In genomic region chr11:51757023-51757422, GRCm38 (mm10) we compare ENCODE assay signal across 9 mouse cellular contexts. TPM values are rescaled to one million over a fixed set of nuclear protein-coding genes. Genes with fewer than 3 reads are reported as not detected.
DNase-seq lines count a peak whose midpoint lies in the region; ATAC-seq and TF ChIP-seq lines count a peak whose summit lies in the region.
"Had no signal": no experiment of that assay in that cellular context is flagged by ENCODE, and none has a peak within 500 bp of the region (broad histone marks: within the 10 kb centered on the region; RNA-seq: fewer than 3 reads in every experiment).

No protein-coding gene starts in this region.

- TF ChIP-seq CTCF in E14TG2a.4 (conservative IDR thresholded peaks at IDR 0.05; ENCODE audit: low read length) = no peak
- no peak for TF ChIP-seq CTCF in liver, embryonic 14.5 days (IDR thresholded peaks at IDR 0.05; ENCODE audit: low read depth)

- no peak for ATAC-seq in heart, embryonic 12.5 days (ENCODE audit: insufficient number of reproducible peaks, low FRiP score)
- no peak for ATAC-seq in forebrain, embryonic 12.5 days (ENCODE audit: low FRiP score)
- ATAC-seq in liver, embryonic 14.5 days (ENCODE audit: insufficient read depth) = no peak

- H3K4me2 ChIP-seq in heart, embryonic 12.5 days = peak overlapping the region; percentile 80
- H3K4me2 ChIP-seq in forebrain, embryonic 12.5 days = peak overlapping the region; percentile 81
- H3K4me2 ChIP-seq in liver, embryonic 14.5 days (ENCODE audit: low read depth) = peak overlapping the region; percentile 77

- TF ChIP-seq EP300 in liver, embryonic 14.5 days (IDR thresholded peaks at IDR 0.05; ENCODE audit: low read depth) = no peak

- H3K9ac ChIP-seq in heart, embryonic 12.5 days = peak overlapping the region; percentile 93
- H3K9ac ChIP-seq in forebrain, embryonic 12.5 days = peak overlapping the region; percentile 95; the same call in 1 of the 2 replicates
- peak overlapping the region; percentile 59 for H3K9ac ChIP-seq in liver, embryonic 14.5 days (replicated peaks)

- WGBS in heart, embryonic 12.5 days = 80% methylated on average over 11 of the region's 11 CpGs
- WGBS in forebrain, embryonic 12.5 days = 80% methylated on average over 11 of the region's 11 CpGs
- 62% methylated on average over 11 of the region's 11 CpGs for WGBS in liver, embryonic 14.5 days (ENCODE audit: insufficient replicate concordance)

- no peaks in the 10 kb centered on the region for H3K9me3 ChIP-seq in heart, embryonic 12.5 days (replicated peaks)
- no peaks in the 10 kb centered on the region for H3K9me3 ChIP-seq in E14TG2a.4 (ENCODE audit: low read length)
- H3K9me3 ChIP-seq in forebrain, embryonic 12.5 days = no peaks in the 10 kb centered on the region
- H3K9me3 ChIP-seq in liver, embryonic 14.5 days (ENCODE audit: control insufficient read depth, low read length) = no peaks in the 10 kb centered on the region

- intact Hi-C loops in heart, postnatal 14 days (cut with DNase I) = no loop called here
- intact Hi-C loops in left cerebral cortex, postnatal 10 days (cut with DNase I) = no loop called here

- 0 out of 2 replicates have a peak, but pooled peaks cover 4% of the 10 kb centered on the region for H3K27me3 ChIP-seq in heart, embryonic 12.5 days (replicated peaks)
- H3K27me3 ChIP-seq in E14TG2a.4 (ENCODE audit: insufficient read depth, low read length) = no peaks in the 10 kb centered on the region; the same call in 1 of the 2 replicates
- H3K27me3 ChIP-seq in forebrain, embryonic 12.5 days = peaks cover 10% of the 10 kb centered on the region; the same call in 1 of the 2 replicates
- H3K27me3 ChIP-seq in liver, embryonic 14.5 days (ENCODE audit: control insufficient read depth, insufficient read depth, low read length) = no peaks in the 10 kb centered on the region
- H3K27me3 ChIP-seq: Patski had no signal

- DNase-seq in heart, postnatal 14 days = no peak
- DNase-seq in liver, embryonic 14.5 days (ENCODE audit: low read depth in 3 of 3, low spot score in 3 of 3) = no peak
- no peak for DNase-seq in right cerebral cortex, postnatal 14 days
- no peak for DNase-seq in T-cell, adult 2 months (ENCODE audit: low spot score)
- DNase-seq in left cerebral cortex, postnatal 10 days (ENCODE audit: extremely low spot score in 1 of 2, low spot score in 2 of 2) = no peak

- H3K27ac ChIP-seq in heart, embryonic 12.5 days (ENCODE audit: poor library complexity, severe bottlenecking) = no peak overlapping the region; the same call in 1 of the 2 replicates
- no peak overlapping the region for H3K27ac ChIP-seq in forebrain, embryonic 12.5 days
- peak overlapping the region; percentile 47 for H3K27ac ChIP-seq in liver, embryonic 14.5 days

- H3K36me3 ChIP-seq in heart, embryonic 12.5 days = peaks cover 3% of the 10 kb centered on the region
- H3K36me3 ChIP-seq in E14TG2a.4 (ENCODE audit: insufficient read depth, low read length) = peaks cover 8% of the 10 kb centered on the region; the same call in 1 of the 2 replicates
- H3K36me3 ChIP-seq in forebrain, embryonic 12.5 days (replicated peaks) = no peaks in the 10 kb centered on the region
- H3K36me3 ChIP-seq in liver, embryonic 14.5 days (replicated peaks; ENCODE audit: control insufficient read depth, insufficient read depth, low read depth) = no peaks in the 10 kb centered on the region

- H3K4me3 ChIP-seq in heart, embryonic 12.5 days = peak overlapping the region; percentile 92
- H3K4me3 ChIP-seq in E14TG2a.4 (replicated peaks; ENCODE audit: low read length) = peak overlapping the region; percentile 99
- H3K4me3 ChIP-seq in forebrain, embryonic 12.5 days (replicated peaks) = peak overlapping the region; percentile 98
- peak overlapping the region; percentile 81 to 82 for H3K4me3 ChIP-seq in liver, embryonic 14.5 days (ENCODE audit: insufficient read depth in 1 of 2, low read depth in 2 of 2, low read length in 2 of 2)

- peaks cover 6% of the 10 kb centered on the region for H3K4me1 ChIP-seq in heart, embryonic 12.5 days (replicated peaks)
- peaks cover 16% of the 10 kb centered on the region for H3K4me1 ChIP-seq in E14TG2a.4 (replicated peaks; ENCODE audit: low read depth, low read length)
- H3K4me1 ChIP-seq in forebrain, embryonic 12.5 days = peaks cover 27% of the 10 kb centered on the region
- peaks cover 13 to 16% of the 10 kb centered on the region in 2 experiments for H3K4me1 ChIP-seq in liver, embryonic 14.5 days (replicated peaks; ENCODE audit: control insufficient read depth in 2 of 2, insufficient read depth in 2 of 2, low read length in 1 of 2)

RNA-seq across cellular contexts. Expression of gene Sec24a, which starts 6.4 kb away (rescaled TPM):
- polyA plus RNA-seq in heart, embryonic 12.5 days (2016; fragmentation: Nextera tagmentation; extraction: Ambion mirVana) = 14.6 and 15.2 TPM in 2 replicates
- 10 to 100 TPM; 18.3 to 18.4 TPM for total RNA-seq in heart, postnatal 14 days (2021)
- polyA plus RNA-seq in forebrain, embryonic 12.5 days (2016; fragmentation: Nextera tagmentation; extraction: Ambion mirVana) = 14.7 and 14.8 TPM in 2 replicates
- polyA plus RNA-seq in liver, embryonic 14.5 days (2012; rRNA removed) = 3.7 TPM in 2 replicates
- 6.2 and 6.6 TPM in 2 replicates for polyA plus RNA-seq in liver, embryonic 14.5 days (2014; fragmentation: Nextera tagmentation; extraction: Ambion mirVana)
- 10 to 100 TPM; 24.4 to 25.8 TPM for total RNA-seq in left cerebral cortex, postnatal 10 days (2021)

RNA-seq across cellular contexts. Expression of gene Sar1b, which starts 6.5 kb away (rescaled TPM):
- polyA plus RNA-seq in heart, embryonic 12.5 days (2016; fragmentation: Nextera tagmentation; extraction: Ambion mirVana) = 123 and 127 TPM in 2 replicates
- 100 to 1,000 TPM in 1 of 2 experiments, 10 to 100 TPM in 1; 95.8 to 109 TPM for total RNA-seq in heart, postnatal 14 days (2021)
- polyA plus RNA-seq in forebrain, embryonic 12.5 days (2016; fragmentation: Nextera tagmentation; extraction: Ambion mirVana) = 115 and 117 TPM in 2 replicates
- polyA plus RNA-seq in liver, embryonic 14.5 days (2012; rRNA removed) = 26.3 and 35.2 TPM in 2 replicates
- 80.4 and 80.7 TPM in 2 replicates for polyA plus RNA-seq in liver, embryonic 14.5 days (2014; fragmentation: Nextera tagmentation; extraction: Ambion mirVana)
- 10 to 100 TPM; 79.6 to 80.6 TPM for total RNA-seq in left cerebral cortex, postnatal 10 days (2021)
